In genomic region chr5:66368966-66369365, GRCm38 (mm10) we compare ENCODE assay signal across 8 mouse cellular contexts.
DNase-seq lines count a peak whose midpoint lies in the region; ATAC-seq and TF ChIP-seq lines count a peak whose summit lies in the region.

No protein-coding gene starts in this region.

- no peaks in the 10 kb centered on the region for H3K4me1 ChIP-seq in testis, adult 2 months (ENCODE audit: control insufficient read depth, insufficient read depth, low read length)
- peaks cover 36% of the 10 kb centered on the region for H3K4me1 ChIP-seq in hindbrain, embryonic 12.5 days

- TF ChIP-seq POLR2A in testis, adult 2 months (IDR thresholded peaks at IDR 0.05; ENCODE audit: control insufficient read depth, low read depth, low read length): no peak

- no peaks in the 10 kb centered on the region for H3K27me3 ChIP-seq in testis, adult 2 months (ENCODE audit: control insufficient read depth, insufficient read depth, low read length)
- no peaks in the 10 kb centered on the region for H3K27me3 ChIP-seq in hindbrain, embryonic 12.5 days

- H3K4me3 ChIP-seq in testis, adult 2 months (ENCODE audit: control insufficient read depth, low read depth, low read length): no peak overlapping the region
- no peak overlapping the region for H3K4me3 ChIP-seq in hindbrain, embryonic 12.5 days

- no peak overlapping the region for H3K4me2 ChIP-seq in hindbrain, embryonic 12.5 days (replicated peaks)

- no peak overlapping the region for H3K9ac ChIP-seq in hindbrain, embryonic 12.5 days

- ATAC-seq in hindbrain, embryonic 12.5 days (ENCODE audit: low FRiP score): 0 out of 2 replicates have a peak, but pooled peaks have one; percentile 4

- H3K27ac ChIP-seq in testis, adult 2 months (ENCODE audit: control insufficient read depth, insufficient read depth, low read depth, low read length): no peak overlapping the region
- H3K27ac ChIP-seq in hindbrain, embryonic 12.5 days: no peak overlapping the region

- H3K9me3 ChIP-seq in hindbrain, embryonic 12.5 days (replicated peaks): no peaks in the 10 kb centered on the region

- peak; percentile 92 for TF ChIP-seq CTCF in testis, adult 2 months (IDR thresholded peaks at IDR 0.05; ENCODE audit: control insufficient read depth, insufficient read depth, insufficient replicate concordance, low read depth, low read length)

- H3K36me3 ChIP-seq in testis, adult 2 months (ENCODE audit: control insufficient read depth, insufficient read depth, low read length): no peaks in the 10 kb centered on the region
- no peaks in the 10 kb centered on the region for H3K36me3 ChIP-seq in hindbrain, embryonic 12.5 days

- 42% methylated on average over 7 of the region's 7 CpGs for WGBS in hindbrain, embryonic 12.5 days

- DNase-seq in gastrocnemius, adult 18-20 months (ENCODE audit: low spot score): peak; percentile 43
- DNase-seq in gastrocnemius, postnatal 25 days: no peak
- DNase-seq in testis, postnatal 14 days (ENCODE audit: low spot score): no peak
- DNase-seq in cerebellum, postnatal 4 days (ENCODE audit: low spot score in 2 of 2): peak; percentile 35 to 65
- DNase-seq in lung, postnatal 36 days: peak; percentile 58
- peak; percentile 66 for DNase-seq in right cerebral cortex, postnatal 4 days

Comparison
In these comparisons a context has a peak if more than half of its experiments do, and no peak if none do; other contexts are left out.
1. DNase-seq: peak in gastrocnemius, adult 18-20 months (single experiment), cerebellum, postnatal 4 days (2 of 2), lung, postnatal 36 days (single experiment) and right cerebral cortex, postnatal 4 days (single experiment); none in gastrocnemius, postnatal 25 days (single experiment) and testis, postnatal 14 days (single experiment).